Mouse (Mus musculus) hindbrain, embryonic 16.5 days (tissue): ENCODE data around the gene Pip4k2a. TPM values are rescaled to one million over a fixed set of nuclear protein-coding genes. Genes with fewer than 3 reads are reported as not detected.

Experiments
- ATAC-seq: fragments of 200-750 bp; cut with Nextera tagmentation; 2 replicates; pipeline ENCODE4 v1.8.0; 2017; ENCODE audit warnings: moderate TSS enrichment, moderate library complexity
- H3K27ac ChIP-seq: fragments of 300-500 bp; sonication (generic); 2 replicates; pipeline ENCODE4 v1.5.1; 2014; ENCODE audit warnings: low read depth, mild to moderate bottlenecking, control low read depth, low read length, moderate library complexity
- H3K27me3 ChIP-seq: fragments of 300-500 bp; sonication (generic); replicated peaks from 2 replicates; pipeline ENCODE4 v1.6.1; 2014; ENCODE audit warnings: low read length; ENCODE audit not compliant: control insufficient read depth, insufficient read depth
- H3K36me3 ChIP-seq: fragments of 300-500 bp; sonication (generic); 2 replicates; pipeline ENCODE4 v1.6.1; 2014; ENCODE audit warnings: mild to moderate bottlenecking, low read length, moderate library complexity, mixed read lengths; ENCODE audit not compliant: control insufficient read depth, insufficient read depth
- H3K4me1 ChIP-seq: fragments of 300-500 bp; sonication (generic); 2 replicates; pipeline ENCODE4 v1.6.1; 2014; ENCODE audit warnings: low read depth, low read length; ENCODE audit not compliant: control insufficient read depth, insufficient read depth
- H3K4me2 ChIP-seq: fragments of 300-500 bp; sonication (generic); 2 replicates; pipeline ENCODE4 v1.6.1; 2014; ENCODE audit warnings: mild to moderate bottlenecking, low read length, control low read depth, moderate library complexity
- H3K4me3 ChIP-seq: fragments of 300-500 bp; sonication (generic); 2 replicates; pipeline ENCODE4 v1.5.1; 2014; ENCODE audit warnings: mild to moderate bottlenecking, low read length, control low read depth, moderate library complexity
- H3K9ac ChIP-seq: fragments of 300-500 bp; sonication (generic); 2 replicates; pipeline ENCODE4 v1.6.1; 2014; ENCODE audit warnings: low read depth, mild to moderate bottlenecking, control low read depth, low read length, moderate library complexity
- H3K9me3 ChIP-seq: fragments of 300-500 bp; sonication (generic); 2 replicates; pipeline ENCODE4 v1.6.1; 2014; ENCODE audit warnings: mild to moderate bottlenecking, low read length, moderate library complexity; ENCODE audit not compliant: control insufficient read depth
- WGBS: fragments of 180-500 bp; shearing (Covaris S2); extraction: QIAGEN DNeasy Blood & Tissue Kit; methylation state at CpG from one replicate; pipeline ENCODE4 v1.1.7; 2014; 5-methylcytosine and 5-hydroxymethylcytosine counted together
- polyA plus RNA-seq: library from polyadenylated mRNA; unstranded; fragments of >200 nt; fragmentation: Nextera tagmentation; extraction: Ambion mirVana; gene quantifications from 2 replicates; pipeline ENCODE4 v1.2.1, GENCODE M21; 2015

The Pip4k2a gene
- polyA plus RNA-seq, 1 experiment from 2014 or later: 10.2 TPM

DNA sequence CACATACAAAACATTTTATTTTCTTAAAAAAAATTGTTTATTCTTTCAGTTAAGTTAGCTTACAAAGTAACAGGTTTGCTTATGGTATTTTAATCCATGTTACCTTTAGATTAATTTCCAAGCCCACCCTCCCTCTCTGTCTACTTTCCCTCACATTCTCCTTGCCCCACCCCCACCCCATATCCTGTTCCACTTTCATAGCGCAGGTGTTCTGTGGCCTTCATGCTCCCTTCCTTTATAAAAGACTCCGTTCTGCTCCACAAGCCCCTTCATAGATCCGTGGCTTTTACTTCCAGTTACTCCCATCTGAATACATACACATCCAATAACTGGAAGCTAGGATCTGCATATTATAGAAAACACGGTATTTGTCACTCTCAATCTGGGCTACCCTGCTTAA is 9.7 kb upstream of the Pip4k2a start:
- H3K4me3 ChIP-seq: no peak overlapping the region
- no peaks in the 10 kb centered on the region for H3K27me3 ChIP-seq
- H3K4me1 ChIP-seq: no peaks in the 10 kb centered on the region
- H3K9me3 ChIP-seq: no peaks in the 10 kb centered on the region
- H3K9ac ChIP-seq: no peak overlapping the region
- no peaks in the 10 kb centered on the region for H3K36me3 ChIP-seq
- no peak overlapping the region for H3K4me2 ChIP-seq
- 81% methylated on average over 4 of the region's 4 CpGs for WGBS
- no peak overlapping the region for H3K27ac ChIP-seq
- ATAC-seq: no peak

- Histone ChIP-seq H3K4me1 (no peaks in the 10 kb centered on the region), H3K9ac (no peak overlapping the region), H3K27me3 (no peaks in the 10 kb centered on the region), H3K36me3 (no peaks in the 10 kb centered on the region), H3K4me3 (no peak overlapping the region), H3K9me3 (no peaks in the 10 kb centered on the region), H3K27ac (no peak overlapping the region), H3K4me2 (no peak overlapping the region)
- ATAC-seq: no peak
- WGBS: 82% methylated on average over 7 of the region's 7 CpGs
These were observed 8.2 kb upstream of the Pip4k2a start for GRCm38 (mm10) chr2:19006124-19006523.

DNA sequence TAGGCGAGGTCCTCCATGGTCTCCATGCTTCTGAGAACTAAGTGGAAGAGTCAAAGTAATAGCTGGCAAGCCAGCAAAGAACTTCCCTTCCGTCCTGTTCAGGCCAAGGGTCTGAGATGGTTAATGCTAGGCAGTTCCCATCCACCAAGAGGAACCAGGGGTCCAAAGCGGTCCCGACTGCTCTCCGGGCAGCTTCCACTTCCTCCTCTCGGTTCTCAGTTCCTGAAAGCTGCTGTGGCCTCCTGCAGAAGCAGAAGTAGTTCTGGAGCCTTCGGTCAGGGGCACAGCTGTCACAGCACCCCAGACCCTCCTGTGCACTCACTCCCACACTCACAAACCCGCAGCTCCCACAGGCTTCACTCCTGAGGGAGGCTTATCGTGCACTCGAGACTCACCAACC is 6.9 kb upstream of the Pip4k2a start:
- Histone ChIP-seq H3K4me2 (no peak overlapping the region), H3K4me3 (no peak overlapping the region), H3K27ac (no peak overlapping the region), H3K9ac (no peak overlapping the region), H3K4me1 (no peaks in the 10 kb centered on the region), H3K27me3 (no peaks in the 10 kb centered on the region), H3K36me3 (no peaks in the 10 kb centered on the region), H3K9me3 (no peaks in the 10 kb centered on the region)
- WGBS: 87% methylated on average over 10 of the region's 10 CpGs
- no peak for ATAC-seq

DNA sequence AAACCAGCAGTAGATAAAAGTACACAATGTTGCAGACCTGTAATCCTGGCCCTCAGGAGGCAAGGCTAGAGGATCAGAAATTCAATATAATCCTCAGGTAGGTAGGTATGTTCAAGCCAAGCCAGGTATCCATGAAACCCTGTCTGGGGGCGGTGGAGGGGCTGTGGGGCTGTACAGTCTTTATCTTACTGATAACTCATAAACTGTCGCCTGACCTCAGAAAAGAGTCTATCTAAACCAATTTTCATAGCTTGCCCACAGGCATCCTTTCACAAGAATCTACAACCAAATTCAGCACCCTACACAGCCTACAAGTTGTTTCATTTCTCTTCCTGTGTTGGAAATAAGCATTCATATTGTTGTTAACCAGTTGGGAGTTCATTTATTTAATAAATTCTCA is 1.5 kb upstream of the Pip4k2a start:
- Histone ChIP-seq H3K4me3 (no peak overlapping the region), H3K4me2 (no peak overlapping the region), H3K27me3 (no peaks in the 10 kb centered on the region), H3K4me1 (peaks cover 13% of the 10 kb centered on the region), H3K9me3 (no peaks in the 10 kb centered on the region), H3K27ac (no peak overlapping the region), H3K9ac (no peak overlapping the region), H3K36me3 (no peaks in the 10 kb centered on the region)
- WGBS: 90% methylated on average over 2 of the region's 2 CpGs
- no peak for ATAC-seq

DNA sequence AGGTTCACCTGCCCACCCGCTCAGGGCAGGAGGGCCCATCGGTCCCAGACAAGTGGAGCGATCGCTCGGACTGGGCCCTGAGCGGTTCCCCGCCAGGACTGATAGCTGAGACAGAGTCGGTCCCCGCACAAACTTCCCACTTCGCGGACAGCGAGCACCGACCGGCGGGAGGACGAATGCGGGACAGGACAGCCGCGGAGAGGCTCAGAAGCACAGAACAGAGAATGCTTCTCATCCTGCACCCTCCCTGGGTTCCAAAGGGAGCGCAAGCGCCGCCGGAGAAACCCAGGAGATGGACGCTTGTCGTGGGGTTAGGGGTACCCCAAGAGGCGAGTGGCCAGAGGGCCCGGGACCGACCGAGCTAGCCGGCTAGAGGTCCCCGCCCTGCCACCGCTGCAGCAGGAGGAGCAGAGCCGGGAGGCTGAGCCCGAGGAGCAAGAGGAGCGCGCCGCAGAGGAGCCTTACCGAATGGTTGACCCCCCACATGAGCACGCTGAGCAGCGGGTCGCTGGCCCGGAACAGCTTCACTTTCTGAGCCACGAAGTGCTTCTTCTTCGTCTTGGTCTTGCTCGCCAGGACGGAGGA is 447 bp downstream of the Pip4k2a start:
- Histone ChIP-seq H3K4me1 (peaks cover 13% of the 10 kb centered on the region), H3K27ac (peak overlapping the region; percentile 90), H3K4me2 (peak overlapping the region; percentile 98), H3K27me3 (no peaks in the 10 kb centered on the region), H3K9ac (peak overlapping the region; percentile 87), H3K9me3 (no peaks in the 10 kb centered on the region), H3K4me3 (peak overlapping the region; percentile 92), H3K36me3 (no peaks in the 10 kb centered on the region)
- WGBS: under 1% methylated on average over 42 of the region's 46 CpGs
- ATAC-seq: peak; percentile 77

DNA sequence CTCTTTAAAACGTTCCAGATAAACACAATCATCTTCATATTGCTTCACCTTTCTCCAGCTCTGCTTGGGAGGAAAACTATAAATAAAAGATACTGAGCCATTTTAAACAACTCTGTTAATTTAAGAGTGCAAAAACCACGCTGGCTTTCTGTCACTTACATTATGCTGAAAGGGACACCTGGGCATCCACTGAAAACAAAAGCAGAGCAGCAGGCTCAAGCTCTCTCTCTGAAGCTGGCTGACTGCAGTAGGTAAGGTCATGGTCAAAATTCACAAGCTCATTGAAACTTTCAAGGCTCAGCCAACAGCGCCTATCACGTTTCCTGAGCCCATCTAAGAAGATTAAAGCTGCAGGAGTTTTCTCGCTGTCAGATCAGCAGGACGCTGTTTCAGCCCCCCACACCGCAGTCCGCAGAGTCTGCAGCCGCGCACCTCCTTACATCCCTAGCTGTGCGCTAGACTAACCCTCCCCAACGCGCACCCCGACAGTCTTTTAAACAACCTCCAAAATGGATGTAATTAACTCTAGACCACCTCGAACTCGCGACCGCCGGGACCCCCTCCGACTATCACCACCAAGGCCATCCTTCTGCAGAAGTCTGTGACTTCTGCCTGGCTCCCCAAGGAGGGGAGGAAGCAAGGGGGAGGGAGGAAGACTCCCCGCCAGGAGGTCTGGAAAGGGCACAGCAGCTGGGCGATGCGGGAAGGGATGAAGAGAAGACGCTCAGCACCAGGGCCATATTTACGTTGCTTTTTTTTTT is 1.3 kb downstream of the Pip4k2a start:
- under 1% methylated on average over 25 of the region's 25 CpGs for WGBS
- no peaks in the 10 kb centered on the region for H3K9me3 ChIP-seq
- no peak for ATAC-seq
- H3K27me3 ChIP-seq: no peaks in the 10 kb centered on the region
- H3K4me1 ChIP-seq: peaks cover 13% of the 10 kb centered on the region
- H3K36me3 ChIP-seq: no peaks in the 10 kb centered on the region
- peak overlapping the region; percentile 98 for H3K4me2 ChIP-seq
- peak overlapping the region; percentile 92 for H3K4me3 ChIP-seq
- no peak overlapping the region for H3K27ac ChIP-seq
- peak overlapping the region; percentile 87 for H3K9ac ChIP-seq

DNA sequence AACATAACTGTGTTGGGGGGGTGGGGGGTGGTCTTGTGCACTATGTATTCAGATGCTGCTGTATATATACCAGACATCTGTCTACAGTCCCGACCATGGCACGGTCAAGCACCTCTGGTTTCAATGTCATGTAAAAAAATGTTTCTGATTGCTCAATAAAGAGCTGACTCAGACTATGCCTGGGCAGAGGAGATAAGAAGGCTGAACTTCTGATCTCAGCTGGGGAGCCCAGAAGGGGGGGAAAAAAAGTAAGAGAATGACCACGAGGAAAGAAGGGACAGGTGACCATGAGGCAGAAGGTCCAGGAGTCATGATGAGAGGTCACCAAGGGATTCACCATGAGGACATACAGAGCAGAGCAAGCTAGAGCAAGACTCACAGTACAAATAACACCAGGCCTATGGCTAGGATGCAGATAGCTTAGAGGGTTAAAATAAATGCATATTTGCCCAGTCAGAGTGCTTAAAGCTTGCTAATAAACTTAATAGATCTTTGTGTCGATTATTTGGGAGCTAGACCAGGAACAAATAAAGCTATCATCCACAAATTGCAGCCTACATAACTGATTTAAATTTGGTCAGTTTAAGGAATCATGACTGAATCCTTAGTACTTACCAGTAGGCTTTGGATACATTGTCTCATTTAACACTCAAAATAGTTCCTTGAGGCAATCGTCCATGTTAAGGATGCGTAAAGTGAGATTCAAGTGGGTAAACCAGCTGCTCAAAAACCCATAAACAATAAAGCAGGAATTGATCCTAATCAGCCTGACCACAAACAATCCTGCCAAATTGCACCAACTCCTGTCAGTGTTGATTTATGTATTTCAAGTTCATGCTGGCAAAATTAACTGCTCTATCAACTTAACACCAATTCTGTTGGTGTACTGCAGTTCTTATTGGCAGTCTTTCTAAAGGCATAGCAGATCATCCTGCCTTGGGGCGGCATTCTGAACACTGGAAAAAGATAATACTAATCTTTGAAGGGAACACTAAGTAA is 5.1 kb downstream of the Pip4k2a start:
- no peak overlapping the region for H3K27ac ChIP-seq
- WGBS: 80% methylated on average over 7 of the region's 7 CpGs
- ATAC-seq: no peak
- H3K4me1 ChIP-seq: peaks cover 11% of the 10 kb centered on the region
- no peak overlapping the region for H3K9ac ChIP-seq
- H3K9me3 ChIP-seq: peaks cover under 1% of the 10 kb centered on the region; the same call in 1 of the 2 replicates
- no peak overlapping the region for H3K4me2 ChIP-seq
- no peak overlapping the region for H3K4me3 ChIP-seq
- no peaks in the 10 kb centered on the region for H3K36me3 ChIP-seq
- H3K27me3 ChIP-seq: no peaks in the 10 kb centered on the region

DNA sequence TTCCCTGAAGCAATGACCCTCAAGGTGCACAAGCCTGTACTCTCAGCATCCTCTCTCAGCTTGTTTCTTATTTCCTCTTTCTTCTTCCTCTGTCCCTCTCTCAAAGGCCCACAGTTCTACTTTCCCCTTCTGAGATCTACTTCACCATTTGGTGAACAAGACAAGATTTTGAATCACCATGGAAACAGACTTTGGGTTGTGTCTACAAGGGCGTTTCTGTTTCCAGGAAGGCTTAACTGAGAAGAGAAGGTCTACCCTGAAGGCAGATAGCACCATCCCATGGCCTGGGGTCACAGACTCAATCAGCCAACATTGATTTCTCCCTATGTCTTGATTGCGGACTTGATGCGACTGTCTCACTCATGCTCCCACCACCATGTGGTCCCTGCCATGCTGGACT is 9.0 kb downstream of the Pip4k2a start:
- Histone ChIP-seq H3K36me3 (no peaks in the 10 kb centered on the region; the same call in 1 of the 2 replicates), H3K4me1 (no peaks in the 10 kb centered on the region), H3K27ac (no peak overlapping the region), H3K4me2 (no peak overlapping the region), H3K9me3 (peaks cover 6% of the 10 kb centered on the region), H3K9ac (no peak overlapping the region), H3K27me3 (no peaks in the 10 kb centered on the region), H3K4me3 (no peak overlapping the region)
- ATAC-seq: no peak
- WGBS: 92% methylated on average over 3 of the region's 3 CpGs

DNA sequence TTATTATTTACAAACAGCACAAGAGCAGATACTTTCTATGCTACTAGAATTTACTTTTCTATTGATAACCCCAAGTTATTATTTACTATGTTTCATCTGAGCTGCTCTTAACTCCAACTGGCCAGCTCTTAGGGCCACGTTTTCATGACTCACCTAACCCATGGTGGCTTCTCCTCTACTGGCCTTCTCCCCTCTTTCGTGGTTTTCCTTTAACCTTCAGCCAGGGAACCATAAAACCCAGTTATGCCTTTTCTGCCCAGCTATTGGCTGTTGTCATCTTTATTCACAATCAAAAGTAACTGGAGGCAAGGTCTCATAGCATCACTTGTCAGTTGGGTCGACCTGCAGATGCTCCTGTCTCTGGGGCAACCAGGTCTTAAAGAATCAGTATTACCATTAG is 12.4 kb downstream of the Pip4k2a start:
- ATAC-seq: no peak
- no peaks in the 10 kb centered on the region; the same call in 1 of the 2 replicates for H3K36me3 ChIP-seq
- H3K27ac ChIP-seq: no peak overlapping the region
- WGBS: 83% methylated on average over 3 of the region's 3 CpGs
- H3K4me3 ChIP-seq: no peak overlapping the region
- H3K4me2 ChIP-seq: no peak overlapping the region
- no peaks in the 10 kb centered on the region for H3K27me3 ChIP-seq
- peaks cover 6% of the 10 kb centered on the region for H3K9me3 ChIP-seq
- no peaks in the 10 kb centered on the region for H3K4me1 ChIP-seq
- no peak overlapping the region for H3K9ac ChIP-seq
